Mouse (Mus musculus): Measurements from ENCODE around the gene Fadd. TPM values are rescaled to one million over a fixed set of nuclear protein-coding genes. Genes with fewer than 3 reads are reported as not detected.

The Fadd gene
- polyA plus RNA-seq, 1 experiment from 2014 or later: 15.2 TPM

DNA sequence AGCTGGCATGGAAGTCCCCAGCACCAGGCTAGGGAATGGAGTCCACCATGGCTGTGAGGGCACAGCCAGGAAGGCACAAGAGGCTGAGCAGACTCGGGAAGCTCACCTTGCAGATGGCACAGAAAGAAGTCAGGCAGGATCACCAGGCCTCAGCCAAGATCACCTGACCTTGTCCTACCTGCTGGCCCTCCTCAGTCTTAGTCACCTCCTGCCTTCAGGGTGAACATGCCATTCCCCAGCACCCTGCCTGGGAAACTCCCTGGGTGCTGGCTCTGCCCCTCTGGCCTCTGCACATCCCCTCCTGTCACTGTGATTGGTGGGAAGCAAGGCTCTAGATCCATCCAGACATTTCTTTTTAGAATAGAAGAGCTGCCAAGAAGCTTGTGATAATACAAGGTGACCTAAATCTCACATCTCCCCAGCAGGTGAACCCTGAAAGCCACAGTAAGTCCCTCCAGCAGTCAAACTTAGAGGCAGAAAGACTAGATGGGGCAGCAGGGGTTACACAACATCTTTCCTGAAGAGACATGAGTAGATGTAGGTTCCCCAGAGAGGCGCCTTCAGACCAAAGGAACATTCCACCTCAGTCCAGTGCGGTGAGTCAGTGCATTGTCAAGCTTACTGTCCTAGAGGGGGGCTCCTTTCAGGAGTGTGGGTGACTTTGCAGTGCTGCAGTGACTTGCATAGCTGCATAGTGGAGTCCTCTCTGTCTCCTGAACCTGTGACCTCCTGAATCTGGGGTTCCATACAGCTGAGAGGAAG is 15.2 kb downstream of the Fadd start:
- Histone ChIP-seq H3K27me3 (ENCODE audit: control insufficient read depth, insufficient read depth, low read length) (no peaks in the 10 kb centered on the region), H3K4me1 (ENCODE audit: control insufficient read depth, insufficient read depth, low read length) (no peaks in the 10 kb centered on the region), H3K9me3 (ENCODE audit: control insufficient read depth, low read length) (no peaks in the 10 kb centered on the region), H3K9ac (ENCODE audit: low read depth, low read length) (no peak overlapping the region), H3K4me2 (replicated peaks; ENCODE audit: low read depth, low read length) (no peak overlapping the region), H3K4me3 (ENCODE audit: low read length) (no peak overlapping the region), H3K27ac (ENCODE audit: low read depth, low read length) (no peak overlapping the region), H3K36me3 (ENCODE audit: control insufficient read depth, insufficient read depth, low read length) (no peaks in the 10 kb centered on the region)
- ATAC-seq (ENCODE audit: low FRiP score, low TSS enrichment): no peak
- 75% methylated on average over 3 of the region's 3 CpGs for WGBS

DNA sequence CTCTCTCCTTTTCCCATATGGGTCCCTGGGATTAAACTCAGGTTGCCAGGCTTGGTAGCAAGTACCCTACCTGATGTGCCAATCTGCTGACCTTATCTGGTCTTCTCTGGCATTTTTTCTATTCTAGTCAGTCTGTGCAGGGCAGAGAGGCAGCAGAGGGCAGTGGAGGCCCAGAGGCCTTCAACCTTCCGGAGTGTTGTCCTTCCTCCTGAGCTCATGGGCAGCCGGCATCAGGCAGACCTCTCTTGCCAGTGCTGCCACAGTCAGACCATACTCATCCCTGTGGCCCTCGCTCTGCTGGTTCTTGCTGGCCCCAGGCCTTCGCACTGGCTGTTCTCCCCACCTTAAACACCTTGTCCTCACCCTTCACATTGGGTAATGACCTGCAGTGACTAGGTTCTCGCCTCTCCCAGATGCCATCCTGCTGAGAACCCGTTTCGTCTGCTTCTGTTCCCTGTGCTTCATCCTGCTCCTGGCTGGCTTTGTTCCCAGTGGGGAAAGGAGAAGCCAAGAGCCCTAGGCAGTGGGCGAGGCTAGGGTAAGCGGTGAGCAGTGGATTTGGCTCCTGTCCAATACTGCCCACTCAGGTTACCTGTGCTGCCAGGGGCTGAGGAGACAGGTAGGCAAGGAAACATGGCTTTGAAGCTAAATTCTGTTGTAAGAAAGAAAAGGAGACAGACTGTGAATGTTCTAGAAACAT is 18.7 kb downstream of the Fadd start:
- ATAC-seq (ENCODE audit: low FRiP score, low TSS enrichment): no peak
- H3K9ac ChIP-seq (ENCODE audit: low read depth, low read length): no peak overlapping the region
- H3K27ac ChIP-seq (ENCODE audit: low read depth, low read length): no peak overlapping the region

GRCm38 (mm10) chr7:144562016-144562415 is 20.2 kb downstream of the Fadd start:
- no peak for ATAC-seq (ENCODE audit: low FRiP score, low TSS enrichment)
- no peaks in the 10 kb centered on the region for H3K27me3 ChIP-seq (ENCODE audit: control insufficient read depth, insufficient read depth, low read length)
- H3K4me3 ChIP-seq (ENCODE audit: low read length): no peak overlapping the region
- H3K9me3 ChIP-seq (ENCODE audit: control insufficient read depth, low read length): no peaks in the 10 kb centered on the region
- H3K4me2 ChIP-seq (replicated peaks; ENCODE audit: low read depth, low read length): no peak overlapping the region
- H3K27ac ChIP-seq (ENCODE audit: low read depth, low read length): no peak overlapping the region
- H3K36me3 ChIP-seq (ENCODE audit: control insufficient read depth, insufficient read depth, low read length): no peaks in the 10 kb centered on the region
- WGBS: 13% methylated on average over 3 of the region's 3 CpGs
- no peaks in the 10 kb centered on the region for H3K4me1 ChIP-seq (ENCODE audit: control insufficient read depth, insufficient read depth, low read length)
- no peak overlapping the region for H3K9ac ChIP-seq (ENCODE audit: low read depth, low read length)

More for the DNA sequence above, 18.7 kb downstream of the Fadd start:
- no peaks in the 10 kb centered on the region for H3K27me3 ChIP-seq (ENCODE audit: control insufficient read depth, insufficient read depth, low read length)
- no peaks in the 10 kb centered on the region for H3K9me3 ChIP-seq (ENCODE audit: control insufficient read depth, low read length)
- no peaks in the 10 kb centered on the region for H3K4me1 ChIP-seq (ENCODE audit: control insufficient read depth, insufficient read depth, low read length)
- WGBS: 74% methylated on average over 9 of the region's 9 CpGs
- H3K4me2 ChIP-seq (replicated peaks; ENCODE audit: low read depth, low read length): no peak overlapping the region
- H3K4me3 ChIP-seq (ENCODE audit: low read length): no peak overlapping the region
- no peaks in the 10 kb centered on the region for H3K36me3 ChIP-seq (ENCODE audit: control insufficient read depth, insufficient read depth, low read length)

GRCm38 (mm10) chr7:144560594-144560993 is 21.7 kb downstream of the Fadd start:
- no peak for ATAC-seq (ENCODE audit: low FRiP score, low TSS enrichment)
- WGBS: 85% methylated on average over 4 of the region's 4 CpGs
- Histone ChIP-seq H3K9ac (ENCODE audit: low read depth, low read length) (no peak overlapping the region), H3K4me2 (replicated peaks; ENCODE audit: low read depth, low read length) (no peak overlapping the region), H3K9me3 (ENCODE audit: control insufficient read depth, low read length) (no peaks in the 10 kb centered on the region), H3K27ac (ENCODE audit: low read depth, low read length) (no peak overlapping the region), H3K4me1 (ENCODE audit: control insufficient read depth, insufficient read depth, low read length) (no peaks in the 10 kb centered on the region), H3K27me3 (ENCODE audit: control insufficient read depth, insufficient read depth, low read length) (no peaks in the 10 kb centered on the region), H3K36me3 (ENCODE audit: control insufficient read depth, insufficient read depth, low read length) (no peaks in the 10 kb centered on the region), H3K4me3 (ENCODE audit: low read length) (no peak overlapping the region)

- no peak overlapping the region for H3K4me2 ChIP-seq (replicated peaks; ENCODE audit: low read depth, low read length)
- WGBS: 47% methylated on average over 6 of the region's 6 CpGs
- no peaks in the 10 kb centered on the region for H3K36me3 ChIP-seq (ENCODE audit: control insufficient read depth, insufficient read depth, low read length)
Observed at GRCm38 (mm10) chr7:144558552-144558951, 23.7 kb downstream of the Fadd start.

DNA sequence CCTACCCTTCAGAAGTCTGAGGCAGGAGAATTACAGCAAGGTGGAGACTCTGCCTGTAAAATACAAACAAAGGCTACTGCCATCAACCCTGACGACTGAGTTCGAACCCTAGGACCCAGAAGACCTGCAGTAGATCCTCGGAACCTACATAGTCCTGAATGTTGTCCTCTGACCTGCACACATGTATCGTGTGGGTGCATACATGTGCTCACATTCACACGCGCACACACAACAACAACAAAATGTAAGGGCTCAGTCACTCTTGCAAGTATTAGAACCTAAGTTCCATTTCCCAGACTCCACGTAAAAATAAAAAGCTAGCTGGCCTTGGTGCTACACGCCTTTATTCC is 28.2 kb downstream of the Fadd start:
- peaks cover 25% of the 10 kb centered on the region for H3K36me3 ChIP-seq (ENCODE audit: control insufficient read depth, insufficient read depth, low read length)
- peak overlapping the region; percentile 95 for H3K4me3 ChIP-seq (ENCODE audit: low read length)
- 23% methylated on average over 8 of the region's 8 CpGs for WGBS
- H3K9me3 ChIP-seq (ENCODE audit: control insufficient read depth, low read length): no peaks in the 10 kb centered on the region
- peak overlapping the region; percentile 96 for H3K9ac ChIP-seq (ENCODE audit: low read depth, low read length)
- peak; percentile 56 for ATAC-seq (ENCODE audit: low FRiP score, low TSS enrichment)
- no peak overlapping the region for H3K27ac ChIP-seq (ENCODE audit: low read depth, low read length)
- H3K4me1 ChIP-seq (ENCODE audit: control insufficient read depth, insufficient read depth, low read length): peaks cover 9% of the 10 kb centered on the region
- peak overlapping the region; percentile 76 for H3K4me2 ChIP-seq (replicated peaks; ENCODE audit: low read depth, low read length)
- H3K27me3 ChIP-seq (ENCODE audit: control insufficient read depth, insufficient read depth, low read length): no peaks in the 10 kb centered on the region

More at GRCm38 (mm10) chr7:144558552-144558951, 23.7 kb downstream of the Fadd start:
- no peaks in the 10 kb centered on the region for H3K9me3 ChIP-seq (ENCODE audit: control insufficient read depth, low read length)
- no peak overlapping the region for H3K4me3 ChIP-seq (ENCODE audit: low read length)
- H3K9ac ChIP-seq (ENCODE audit: low read depth, low read length): no peak overlapping the region
- H3K4me1 ChIP-seq (ENCODE audit: control insufficient read depth, insufficient read depth, low read length): no peaks in the 10 kb centered on the region
- no peak for ATAC-seq (ENCODE audit: low FRiP score, low TSS enrichment)
- H3K27ac ChIP-seq (ENCODE audit: low read depth, low read length): no peak overlapping the region
- H3K27me3 ChIP-seq (ENCODE audit: control insufficient read depth, insufficient read depth, low read length): no peaks in the 10 kb centered on the region

GRCm38 (mm10) chr7:144553237-144554122 is 28.8 kb downstream of the Fadd start, which contains the start of gene Ppfia1:
TSS of gene Ppfia1 (minus strand) at chr7:144553729.
- Histone ChIP-seq H3K9me3 (ENCODE audit: control insufficient read depth, low read length) (no peaks in the 10 kb centered on the region), H3K27ac (ENCODE audit: low read depth, low read length) (no peak within 1 kb of the TSS), H3K4me3 (ENCODE audit: low read length) (peak within 1 kb of the TSS; percentile 95), H3K9ac (ENCODE audit: low read depth, low read length) (peak within 1 kb of the TSS; percentile 96), H3K27me3 (ENCODE audit: control insufficient read depth, insufficient read depth, low read length) (no peaks in the 10 kb centered on the region), H3K4me2 (replicated peaks; ENCODE audit: low read depth, low read length) (peak within 1 kb of the TSS; percentile 76), H3K36me3 (ENCODE audit: control insufficient read depth, insufficient read depth, low read length) (peaks cover 28% of the 10 kb centered on the region), H3K4me1 (ENCODE audit: control insufficient read depth, insufficient read depth, low read length) (peaks cover 9% of the 10 kb centered on the region)
- under 1% methylated on average over 97 of the region's 97 CpGs for WGBS
- ATAC-seq (ENCODE audit: low FRiP score, low TSS enrichment): peak; percentile 95

DNA sequence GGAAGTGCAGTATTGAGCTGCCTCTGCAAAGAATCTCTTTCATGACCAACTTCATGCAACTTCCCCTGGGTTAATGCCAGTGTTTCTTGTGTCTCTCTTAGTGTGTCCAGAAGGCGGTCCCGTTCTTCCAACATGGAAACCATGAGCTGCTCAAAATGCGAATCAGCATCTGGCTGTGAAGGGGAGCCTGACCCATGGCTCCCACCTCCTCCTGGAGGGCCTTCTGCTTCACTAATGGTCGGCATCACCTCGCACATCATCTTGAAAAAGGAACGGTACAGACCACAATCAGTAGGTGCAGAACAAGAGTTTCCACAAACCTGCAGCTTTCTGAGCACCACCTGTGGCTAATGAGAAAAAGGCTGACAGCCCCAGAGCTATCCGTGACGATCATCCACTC is 30.0 kb downstream of the Fadd start:
- H3K4me1 ChIP-seq (ENCODE audit: control insufficient read depth, insufficient read depth, low read length): peaks cover 9% of the 10 kb centered on the region
- H3K9me3 ChIP-seq (ENCODE audit: control insufficient read depth, low read length): no peaks in the 10 kb centered on the region
- peaks cover 28% of the 10 kb centered on the region for H3K36me3 ChIP-seq (ENCODE audit: control insufficient read depth, insufficient read depth, low read length)
- peak overlapping the region; percentile 76 for H3K4me2 ChIP-seq (replicated peaks; ENCODE audit: low read depth, low read length)
- WGBS: 94% methylated on average over 8 of the region's 8 CpGs
- H3K9ac ChIP-seq (ENCODE audit: low read depth, low read length): peak overlapping the region; percentile 96; the same call in 1 of the 2 replicates
- no peak for ATAC-seq (ENCODE audit: low FRiP score, low TSS enrichment)
- no peak overlapping the region for H3K27ac ChIP-seq (ENCODE audit: low read depth, low read length)
- H3K27me3 ChIP-seq (ENCODE audit: control insufficient read depth, insufficient read depth, low read length): no peaks in the 10 kb centered on the region
- peak overlapping the region; percentile 95; the same call in 1 of the 2 replicates for H3K4me3 ChIP-seq (ENCODE audit: low read length)
